Mouse (Mus musculus) kidney, postnatal 0 days (tissue): Measurements from ENCODE around the gene Rev1. TPM values are rescaled to one million over a fixed set of nuclear protein-coding genes. Genes with fewer than 3 reads are reported as not detected.
A peak's percentile ranks its signal among the peaks of the same experiment; 100 is the strongest.

Experiments used
- ATAC-seq: fragments of 200-750 bp; cut with Nextera tagmentation; replicated peaks from 2 replicates; pipeline ENCODE4 v1.8.0; 2017; ENCODE audit warnings: low read depth, moderate number of reproducible peaks, moderate TSS enrichment, moderate library complexity; ENCODE audit not compliant: low FRiP score
- DNase-seq: peaks from one replicate; pipeline ENCODE4 v3.0.0-alpha.2; 2016; ENCODE audit warnings: low spot score
- H3K27ac ChIP-seq: fragments of 300-500 bp; sonication (generic); 2 replicates; pipeline ENCODE4 v1.5.1; 2014; ENCODE audit warnings: mild to moderate bottlenecking
- H3K27me3 ChIP-seq: fragments of 300-500 bp; sonication (generic); 2 replicates; pipeline ENCODE4 v1.6.1; 2014; ENCODE audit warnings: low read length, mixed read lengths; ENCODE audit not compliant: insufficient read depth
- H3K36me3 ChIP-seq: fragments of 300-500 bp; sonication (generic); 2 replicates; pipeline ENCODE4 v1.6.1; 2014; ENCODE audit warnings: low read length, mixed read lengths; ENCODE audit not compliant: insufficient read depth
- H3K4me1 ChIP-seq: fragments of 300-500 bp; sonication (generic); replicated peaks from 2 replicates; pipeline ENCODE4 v1.6.1; 2014; ENCODE audit warnings: antibody characterized with exemption, low read length, mixed read lengths; ENCODE audit not compliant: insufficient read depth
- H3K4me2 ChIP-seq: fragments of 300-500 bp; sonication (generic); 2 replicates; pipeline ENCODE4 v1.6.1; 2014; ENCODE audit warnings: mild to moderate bottlenecking, low read length, moderate library complexity, mixed read lengths
- H3K4me3 ChIP-seq: fragments of 300-500 bp; sonication (generic); replicated peaks from 2 replicates; pipeline ENCODE4 v1.5.1; 2014; ENCODE audit warnings: low read depth, low read length
- H3K9ac ChIP-seq: fragments of 300-500 bp; sonication (generic); 2 replicates; pipeline ENCODE4 v1.6.1; 2014; ENCODE audit warnings: low read depth, low read length
- H3K9me3 ChIP-seq: fragments of 300-500 bp; sonication (generic); replicated peaks from 2 replicates; pipeline ENCODE4 v1.6.1; 2016; ENCODE audit warnings: low read length, inconsistent platforms, mixed read lengths
- CTCF ChIP-seq: IDR thresholded peaks from 2 replicates; pipeline ENCODE4 v1.5.1; 2016; ENCODE audit warnings: antibody characterized with exemption, low read depth, mild to moderate bottlenecking, moderate library complexity
- WGBS: fragments of 180-500 bp; shearing (Covaris S2); extraction: QIAGEN DNeasy Blood & Tissue Kit; methylation state at CpG from one replicate; pipeline ENCODE4 v1.1.7; 2014; 5-methylcytosine and 5-hydroxymethylcytosine counted together
- polyA plus RNA-seq: library from polyadenylated mRNA; unstranded; fragments of >200 nt; fragmentation: Nextera tagmentation; extraction: Ambion mirVana; gene quantifications from 2 replicates; pipeline ENCODE4 v1.2.1, GENCODE M21; 2015

The Rev1 gene
- polyA plus RNA-seq = 12.5 and 13.9 TPM in 2 replicates

GRCm38 (mm10) chr1:38129501-38130267, at the start of gene Rev1:
Gene Rev1, minus strand, starts transcription at chr1:38129801.
- Histone ChIP-seq H3K4me1 (peaks cover 7% of the 10 kb centered on the region; the same call in 1 of the 2 replicates), H3K4me2 (peak within 1 kb of the TSS; percentile 93), H3K36me3 (no peaks in the 10 kb centered on the region), H3K9me3 (no peaks in the 10 kb centered on the region), H3K27me3 (no peaks in the 10 kb centered on the region), H3K4me3 (peak within 1 kb of the TSS; percentile 70), H3K27ac (peak within 1 kb of the TSS; percentile 89), H3K9ac (peak within 1 kb of the TSS; percentile 79)
- peak; percentile 94 for ATAC-seq
- under 1% methylated on average over 64 of the region's 122 CpGs for WGBS
- peak; percentile 90 for DNase-seq
- TF ChIP-seq CTCF = peak; percentile 87

- no peak for TF ChIP-seq CTCF
- no peak for ATAC-seq
- Histone ChIP-seq H3K4me2 (no peak overlapping the region), H3K27ac (no peak overlapping the region), H3K27me3 (no peaks in the 10 kb centered on the region), H3K36me3 (no peaks in the 10 kb centered on the region), H3K4me1 (no peaks in the 10 kb centered on the region), H3K4me3 (no peak overlapping the region), H3K9ac (no peak overlapping the region), H3K9me3 (no peaks in the 10 kb centered on the region)
- DNase-seq = no peak
- 95% methylated on average over 8 of the region's 8 CpGs for WGBS
These were observed 49.3 kb upstream of the Rev1 start for GRCm38 (mm10) chr1:38178929-38179328.

GRCm38 (mm10) chr1:38176077-38176476, 46.5 kb upstream of the Rev1 start:
- ATAC-seq = peak; percentile 82
- Histone ChIP-seq H3K36me3 (no peaks in the 10 kb centered on the region), H3K27ac (no peak overlapping the region), H3K4me3 (no peak overlapping the region), H3K4me2 (no peak overlapping the region), H3K9me3 (no peaks in the 10 kb centered on the region), H3K4me1 (no peaks in the 10 kb centered on the region), H3K27me3 (no peaks in the 10 kb centered on the region), H3K9ac (no peak overlapping the region)
- 84% methylated on average over 7 of the region's 7 CpGs for WGBS
- no peak for DNase-seq
- no peak for TF ChIP-seq CTCF

GRCm38 (mm10) chr1:38171874-38172273, 42.3 kb upstream of the Rev1 start:
- ATAC-seq (no peak), DNase-seq (no peak)
- Histone ChIP-seq H3K27me3 (no peaks in the 10 kb centered on the region), H3K4me2 (no peak overlapping the region), H3K9me3 (no peaks in the 10 kb centered on the region), H3K36me3 (no peaks in the 10 kb centered on the region), H3K4me3 (no peak overlapping the region), H3K27ac (no peak overlapping the region), H3K4me1 (no peaks in the 10 kb centered on the region), H3K9ac (no peak overlapping the region)
- 63% methylated on average over 4 of the region's 4 CpGs for WGBS
- TF ChIP-seq CTCF = no peak

- Histone ChIP-seq H3K27ac (no peak overlapping the region), H3K4me3 (no peak overlapping the region), H3K36me3 (no peaks in the 10 kb centered on the region), H3K27me3 (no peaks in the 10 kb centered on the region), H3K4me1 (no peaks in the 10 kb centered on the region), H3K9me3 (no peaks in the 10 kb centered on the region), H3K4me2 (no peak overlapping the region), H3K9ac (no peak overlapping the region)
- ATAC-seq (no peak), DNase-seq (no peak)
- no peak for TF ChIP-seq CTCF
- 66% methylated on average over 2 of the region's 2 CpGs for WGBS
These were observed 36.1 kb upstream of the Rev1 start for GRCm38 (mm10) chr1:38165696-38166095.

GRCm38 (mm10) chr1:38150086-38150485, 20.5 kb upstream of the Rev1 start:
- no peak for ATAC-seq
- no peak overlapping the region for H3K9ac ChIP-seq
- TF ChIP-seq CTCF = no peak

More at GRCm38 (mm10) chr1:38150086-38150485, 20.5 kb upstream of the Rev1 start:
- H3K9me3 ChIP-seq = no peaks in the 10 kb centered on the region
- H3K27me3 ChIP-seq = no peaks in the 10 kb centered on the region
- H3K36me3 ChIP-seq = no peaks in the 10 kb centered on the region
- no peak overlapping the region for H3K4me2 ChIP-seq
- WGBS = 59% methylated on average over 5 of the region's 5 CpGs
- no peak overlapping the region for H3K4me3 ChIP-seq
- H3K4me1 ChIP-seq = no peaks in the 10 kb centered on the region
- DNase-seq = no peak
- no peak overlapping the region for H3K27ac ChIP-seq
